Comparison of ENCODE assay signal across 9 mouse cellular contexts in genomic region chr7:112390937-112391605, GRCm38 (mm10). TPM values are rescaled to one million over a fixed set of nuclear protein-coding genes. Genes with fewer than 3 reads are reported as not detected.
DNase-seq lines count a peak whose midpoint lies in the region; ATAC-seq and TF ChIP-seq lines count a peak whose summit lies in the region.
"Had no signal": no experiment of that assay in that cellular context is flagged by ENCODE, and none has a peak within 500 bp of the region (broad histone marks: within the 10 kb centered on the region; RNA-seq: fewer than 3 reads in every experiment).

No protein-coding gene starts in this region.

- H3K4me1 ChIP-seq in lung, embryonic 14.5 days (ENCODE audit: insufficient read depth) = peaks cover 18% of the 10 kb centered on the region
- H3K4me1 ChIP-seq in forebrain, embryonic 10.5 days = peaks cover 52% of the 10 kb centered on the region
- H3K4me1 ChIP-seq in intestine, embryonic 15.5 days (replicated peaks) = peaks cover 13% of the 10 kb centered on the region; the same call in 1 of the 2 replicates
- peaks cover 34% of the 10 kb centered on the region for H3K4me1 ChIP-seq in stomach, embryonic 14.5 days (ENCODE audit: control insufficient read depth, insufficient read depth, low read length)

- H3K36me3 ChIP-seq in lung, embryonic 14.5 days (ENCODE audit: insufficient read depth) = no peaks in the 10 kb centered on the region
- H3K36me3 ChIP-seq in forebrain, embryonic 10.5 days (replicated peaks) = no peaks in the 10 kb centered on the region
- H3K36me3 ChIP-seq in intestine, embryonic 15.5 days = no peaks in the 10 kb centered on the region
- H3K36me3 ChIP-seq in stomach, embryonic 14.5 days (ENCODE audit: control insufficient read depth, insufficient read depth, low read length) = no peaks in the 10 kb centered on the region
- H3K36me3 ChIP-seq: limb, embryonic 15.5 days had no signal

- H3K27ac ChIP-seq in lung, embryonic 14.5 days (ENCODE audit: low read depth) = peak overlapping the region; percentile 15; the same call in 1 of the 2 replicates
- H3K27ac ChIP-seq in forebrain, embryonic 10.5 days = peak overlapping the region; percentile 75
- peak overlapping the region; percentile 54 for H3K27ac ChIP-seq in intestine, embryonic 15.5 days
- peak overlapping the region; percentile 83 for H3K27ac ChIP-seq in stomach, embryonic 14.5 days (ENCODE audit: low read length)

- H3K4me3 ChIP-seq in lung, embryonic 14.5 days (ENCODE audit: low read depth, low read length) = no peak overlapping the region
- no peak overlapping the region for H3K4me3 ChIP-seq in forebrain, embryonic 10.5 days
- H3K4me3 ChIP-seq in intestine, embryonic 15.5 days (replicated peaks) = no peak overlapping the region
- H3K4me3 ChIP-seq in stomach, embryonic 14.5 days (ENCODE audit: low read depth, low read length) = no peak overlapping the region
- H3K4me3 ChIP-seq: limb, embryonic 15.5 days had no signal

- no peaks in the 10 kb centered on the region for H3K9me3 ChIP-seq in lung, embryonic 14.5 days (ENCODE audit: low read depth, low read length)
- no peaks in the 10 kb centered on the region for H3K9me3 ChIP-seq in forebrain, embryonic 10.5 days
- H3K9me3 ChIP-seq in intestine, embryonic 15.5 days = no peaks in the 10 kb centered on the region
- H3K9me3 ChIP-seq in stomach, embryonic 14.5 days (ENCODE audit: control insufficient read depth, low read depth, low read length) = no peaks in the 10 kb centered on the region
- H3K9me3 ChIP-seq: limb, embryonic 15.5 days had no signal

- 19% methylated on average over 6 of the region's 6 CpGs for WGBS in lung, embryonic 14.5 days
- WGBS in forebrain, embryonic 10.5 days = 23% methylated on average over 6 of the region's 6 CpGs
- 31% methylated on average over 6 of the region's 6 CpGs for WGBS in intestine, embryonic 15.5 days
- WGBS in stomach, embryonic 14.5 days = 16% methylated on average over 6 of the region's 6 CpGs

- no peak overlapping the region for H3K9ac ChIP-seq in lung, embryonic 14.5 days
- H3K9ac ChIP-seq in intestine, embryonic 15.5 days = no peak overlapping the region
- H3K9ac ChIP-seq in stomach, embryonic 14.5 days (replicated peaks; ENCODE audit: low read depth, low read length) = no peak overlapping the region
- H3K9ac ChIP-seq: limb, embryonic 15.5 days had no signal

- peak; percentile 72 for DNase-seq in lung, embryonic 14.5 days
- no peak for DNase-seq in lung, postnatal 10 days
- no peak for DNase-seq in forebrain, embryonic 10.5 days (ENCODE audit: extremely low spot score, low spot score)
- DNase-seq in gastrocnemius, adult 8-10 months (ENCODE audit: low spot score in 2 of 2) = no peak
- DNase-seq in adrenal gland, postnatal 14 days = no peak

- no peaks in the 10 kb centered on the region for H3K27me3 ChIP-seq in lung, embryonic 14.5 days (ENCODE audit: insufficient read depth, low read length)
- peaks cover 42% of the 10 kb centered on the region for H3K27me3 ChIP-seq in forebrain, embryonic 10.5 days (ENCODE audit: poor library complexity, severe bottlenecking)
- H3K27me3 ChIP-seq in intestine, embryonic 15.5 days (replicated peaks) = no peaks in the 10 kb centered on the region
- no peaks in the 10 kb centered on the region for H3K27me3 ChIP-seq in stomach, embryonic 14.5 days (ENCODE audit: control insufficient read depth, insufficient read depth, low read length)
- H3K27me3 ChIP-seq: limb, embryonic 15.5 days; Patski had no signal

- TF ChIP-seq CTCF in lung, embryonic 14.5 days (IDR thresholded peaks at IDR 0.05; ENCODE audit: low read depth) = no peak

- peak; percentile 52; the same call in 1 of the 2 replicates for ATAC-seq in lung, embryonic 14.5 days (ENCODE audit: insufficient read depth)
- ATAC-seq in intestine, embryonic 15.5 days = peak; percentile 30; the same call in 1 of the 2 replicates
- ATAC-seq in stomach, embryonic 14.5 days (ENCODE audit: insufficient number of reproducible peaks, insufficient read depth, low FRiP score, low read depth) = no peak
- ATAC-seq: Patski had no signal

- no peak overlapping the region for H3K4me2 ChIP-seq in lung, embryonic 14.5 days
- H3K4me2 ChIP-seq in intestine, embryonic 15.5 days (replicated peaks) = no peak overlapping the region
- no peak overlapping the region; the same call in 1 of the 2 replicates for H3K4me2 ChIP-seq in stomach, embryonic 14.5 days (replicated peaks; ENCODE audit: low read depth, low read length)
- H3K4me2 ChIP-seq: limb, embryonic 15.5 days had no signal

RNA-seq across cellular contexts. Expression of gene Parva, which starts 36.2 kb away (rescaled TPM):
- 102 and 105 TPM in 2 replicates for polyA plus RNA-seq in lung, embryonic 14.5 days (2014; fragmentation: Nextera tagmentation; extraction: Ambion mirVana)
- 51.6 and 54.7 TPM in 2 replicates for polyA plus RNA-seq in forebrain, embryonic 10.5 days (2016; fragmentation: Nextera tagmentation; extraction: Ambion mirVana)
- polyA plus RNA-seq in intestine, embryonic 15.5 days (2015; fragmentation: Nextera tagmentation; extraction: Ambion mirVana) = 79.8 and 90.0 TPM in 2 replicates
- polyA plus RNA-seq in stomach, embryonic 14.5 days (2014; fragmentation: Nextera tagmentation; extraction: Ambion mirVana) = 128 and 135 TPM in 2 replicates
- total RNA-seq in gastrocnemius, adult 8-10 months (2022) = 10 to 100 TPM in 3 of 4 experiments, 1 to 10 TPM in 1; 9.1 to 14.1 (median 11.4) TPM
- total RNA-seq in adrenal gland, postnatal 14 days (2021) = 84.2 and 94.8 TPM in 2 replicates

Comparison
In these comparisons a context has a peak if more than half of its experiments do, and no peak if none do; other contexts are left out.
1. H3K27ac ChIP-seq: peak in every context shown above with its lines; median percentile 83 in stomach, embryonic 14.5 days; 75 in forebrain, embryonic 10.5 days; 54 in intestine, embryonic 15.5 days; 15 in lung, embryonic 14.5 days.